In genomic region chr13:9921150-9921549, GRCm38 (mm10) we compare ENCODE assay signal across 28 mouse cellular contexts.
DNase-seq lines count a peak whose midpoint lies in the region; ATAC-seq lines count a peak whose summit lies in the region.
"Had no signal": no experiment of that assay in that cellular context is flagged by ENCODE, and none has a peak within 500 bp of the region (broad histone marks: within the 10 kb centered on the region; RNA-seq: fewer than 3 reads in every experiment).

No protein-coding gene starts in this region.

- no peak overlapping the region for H3K4me2 ChIP-seq in hindbrain, embryonic 13.5 days
- H3K4me2 ChIP-seq in hindbrain, embryonic 16.5 days (ENCODE audit: low read length) = no peak overlapping the region
- no peak overlapping the region for H3K4me2 ChIP-seq in midbrain, embryonic 11.5 days
- H3K4me2 ChIP-seq: embryonic facial prominence, embryonic 15.5 days; heart, embryonic 12.5 days; heart, embryonic 15.5 days; hindbrain, embryonic 14.5 days had no signal

- H3K4me3 ChIP-seq in hindbrain, embryonic 13.5 days = no peak overlapping the region
- no peak overlapping the region for H3K4me3 ChIP-seq in hindbrain, embryonic 16.5 days (ENCODE audit: low read length)
- no peak overlapping the region for H3K4me3 ChIP-seq in midbrain, embryonic 11.5 days (ENCODE audit: low read depth, low read length)
- H3K4me3 ChIP-seq in midbrain, embryonic 10.5 days = no peak overlapping the region
- H3K4me3 ChIP-seq: embryonic facial prominence, embryonic 15.5 days; gastrocnemius, adult 2 months; heart, embryonic 12.5 days; heart, embryonic 15.5 days; hindbrain, embryonic 10.5 days had no signal

- H3K9ac ChIP-seq in hindbrain, embryonic 13.5 days = no peak overlapping the region
- no peak overlapping the region for H3K9ac ChIP-seq in hindbrain, embryonic 16.5 days (ENCODE audit: low read depth, low read length)
- no peak overlapping the region for H3K9ac ChIP-seq in midbrain, embryonic 11.5 days (ENCODE audit: low read length)
- H3K9ac ChIP-seq: embryonic facial prominence, embryonic 15.5 days; forebrain, postnatal 0 days; heart, embryonic 12.5 days; heart, embryonic 15.5 days; hindbrain, embryonic 14.5 days had no signal

- no peaks in the 10 kb centered on the region for H3K36me3 ChIP-seq in hindbrain, embryonic 13.5 days
- H3K36me3 ChIP-seq in hindbrain, embryonic 16.5 days (ENCODE audit: control insufficient read depth, insufficient read depth, low read length) = no peaks in the 10 kb centered on the region
- no peaks in the 10 kb centered on the region for H3K36me3 ChIP-seq in midbrain, embryonic 11.5 days (ENCODE audit: control insufficient read depth, insufficient read depth, low read length)
- no peaks in the 10 kb centered on the region for H3K36me3 ChIP-seq in midbrain, embryonic 10.5 days
- H3K36me3 ChIP-seq: embryonic facial prominence, embryonic 15.5 days; G1E; heart, embryonic 12.5 days; heart, embryonic 15.5 days; hindbrain, embryonic 10.5 days had no signal

- no peaks in the 10 kb centered on the region for H3K4me1 ChIP-seq in hindbrain, embryonic 13.5 days (replicated peaks)
- no peaks in the 10 kb centered on the region for H3K4me1 ChIP-seq in hindbrain, embryonic 16.5 days (ENCODE audit: control insufficient read depth, insufficient read depth, low read depth, low read length)
- no peaks in the 10 kb centered on the region for H3K4me1 ChIP-seq in midbrain, embryonic 11.5 days (ENCODE audit: control insufficient read depth, insufficient read depth, low read length)
- H3K4me1 ChIP-seq in midbrain, embryonic 10.5 days = no peaks in the 10 kb centered on the region
- H3K4me1 ChIP-seq: embryonic facial prominence, embryonic 15.5 days; heart, embryonic 15.5 days; hindbrain, embryonic 10.5 days had no signal

- no peaks in the 10 kb centered on the region for H3K9me3 ChIP-seq in hindbrain, embryonic 13.5 days
- no peaks in the 10 kb centered on the region; the same call in 1 of the 2 replicates for H3K9me3 ChIP-seq in hindbrain, embryonic 16.5 days (ENCODE audit: control insufficient read depth, low read length)
- H3K9me3 ChIP-seq in midbrain, embryonic 11.5 days (ENCODE audit: control insufficient read depth, low read length) = no peaks in the 10 kb centered on the region
- no peaks in the 10 kb centered on the region for H3K9me3 ChIP-seq in midbrain, embryonic 10.5 days (replicated peaks)
- H3K9me3 ChIP-seq: embryonic facial prominence, embryonic 15.5 days; heart, embryonic 12.5 days; heart, embryonic 15.5 days; hindbrain, embryonic 10.5 days had no signal

- no peak overlapping the region for H3K27ac ChIP-seq in hindbrain, embryonic 13.5 days
- H3K27ac ChIP-seq in hindbrain, embryonic 16.5 days (ENCODE audit: low read depth, low read length) = no peak overlapping the region
- H3K27ac ChIP-seq in midbrain, embryonic 11.5 days (ENCODE audit: low read depth, low read length) = no peak overlapping the region
- H3K27ac ChIP-seq in midbrain, embryonic 10.5 days (replicated peaks) = no peak overlapping the region
- H3K27ac ChIP-seq: embryonic facial prominence, embryonic 15.5 days; gastrocnemius, adult 2 months; heart, embryonic 15.5 days; hindbrain, embryonic 10.5 days; hindbrain, embryonic 14.5 days had no signal

- 0 out of 2 replicates have a peak, but pooled peaks have one; percentile 32 for ATAC-seq in hindbrain, embryonic 13.5 days (ENCODE audit: low FRiP score)
- ATAC-seq in hindbrain, embryonic 16.5 days = no peak
- ATAC-seq in midbrain, embryonic 11.5 days (ENCODE audit: low FRiP score) = no peak
- ATAC-seq in megakaryocyte progenitor cell, adult 5-6 weeks (replicated peaks; ENCODE audit: poor library complexity) = 0 out of 2 replicates have a peak, but pooled peaks have one; percentile 20
- ATAC-seq: forebrain, embryonic 14.5 days; forebrain, postnatal 0 days had no signal

- WGBS in hindbrain, embryonic 13.5 days = 82% methylated on average over 1 of the region's 1 CpGs
- WGBS in hindbrain, embryonic 16.5 days = 84% methylated on average over 1 of the region's 1 CpGs
- WGBS in midbrain, embryonic 11.5 days = 83% methylated on average over 1 of the region's 1 CpGs
- WGBS in midbrain, embryonic 10.5 days = 90% methylated on average over 1 of the region's 1 CpGs

- H3K27me3 ChIP-seq in hindbrain, embryonic 13.5 days = no peaks in the 10 kb centered on the region
- no peaks in the 10 kb centered on the region for H3K27me3 ChIP-seq in hindbrain, embryonic 16.5 days (replicated peaks; ENCODE audit: control insufficient read depth, insufficient read depth, low read length)
- no peaks in the 10 kb centered on the region for H3K27me3 ChIP-seq in midbrain, embryonic 11.5 days (ENCODE audit: control insufficient read depth, insufficient read depth, low read length)
- no peaks in the 10 kb centered on the region for H3K27me3 ChIP-seq in midbrain, embryonic 10.5 days (ENCODE audit: low read depth, poor library complexity, severe bottlenecking)
- H3K27me3 ChIP-seq: CH12.LX; embryonic facial prominence, embryonic 15.5 days; heart, embryonic 12.5 days; heart, embryonic 15.5 days had no signal

- DNase-seq in midbrain, embryonic 11.5 days (ENCODE audit: low spot score, missing footprints) = peak; percentile 49
- DNase-seq in midbrain, embryonic 10.5 days (ENCODE audit: low spot score) = no peak
- no peak for DNase-seq in spleen, postnatal 4 days (ENCODE audit: low spot score in 2 of 2)
- DNase-seq: adrenal gland, adult 2 months; adrenal gland, postnatal 14 days; B cell, adult 2 months; cerebellum, adult 11 months; cerebellum, adult 2 months; cerebellum, postnatal 10 days; cerebellum, postnatal 36 days; embryo, embryonic 11 days; forebrain, postnatal 0 days; gastrocnemius, adult 2 months; gastrocnemius, postnatal 14 days; heart, adult 18-20 months; heart, postnatal 10 days; heart, postnatal 36 days had no signal

Comparison
In these comparisons a context has a peak if more than half of its experiments do, and no peak if none do; other contexts are left out.
1. ATAC-seq: peak in hindbrain, embryonic 13.5 days (single experiment) and megakaryocyte progenitor cell, adult 5-6 weeks (single experiment); none in hindbrain, embryonic 16.5 days (single experiment) and midbrain, embryonic 11.5 days (single experiment).